7 mouse cellular contexts compared by ENCODE assay signal in genomic region chr9:21320619-21321512, GRCm38 (mm10). TPM values are rescaled to one million over a fixed set of nuclear protein-coding genes. Genes with fewer than 3 reads are reported as not detected.
DNase-seq lines count a peak whose midpoint lies in the region; ATAC-seq and TF ChIP-seq lines count a peak whose summit lies in the region.

Slc44a2 (plus strand) TSS chr9:21320698.

- under 1% methylated on average over 46 of the region's 52 CpGs for WGBS in embryonic facial prominence, embryonic 11.5 days
- WGBS in limb, embryonic 11.5 days: 1% methylated on average over 52 of the region's 52 CpGs
- WGBS in midbrain, embryonic 13.5 days: under 1% methylated on average over 52 of the region's 52 CpGs
- WGBS in small intestine, adult 2 months: 3% methylated on average over 52 of the region's 52 CpGs

- no peak within 1 kb of the TSS; the same call in 1 of the 2 replicates for H3K27ac ChIP-seq in embryonic facial prominence, embryonic 11.5 days (replicated peaks; ENCODE audit: low read depth, low read length)
- H3K27ac ChIP-seq in limb, embryonic 11.5 days (replicated peaks; ENCODE audit: low read depth, low read length): no peak within 1 kb of the TSS
- H3K27ac ChIP-seq in midbrain, embryonic 13.5 days: peak within 1 kb of the TSS; percentile 61
- H3K27ac ChIP-seq in small intestine, adult 2 months (ENCODE audit: insufficient read depth, low read depth, low read length): peak within 1 kb of the TSS; percentile 50

- H3K4me3 ChIP-seq in embryonic facial prominence, embryonic 11.5 days (ENCODE audit: low read depth, low read length): peak within 1 kb of the TSS; percentile 75
- peak within 1 kb of the TSS; percentile 76 for H3K4me3 ChIP-seq in limb, embryonic 11.5 days (ENCODE audit: low read depth, low read length)
- H3K4me3 ChIP-seq in midbrain, embryonic 13.5 days (replicated peaks): peak within 1 kb of the TSS; percentile 78
- peak within 1 kb of the TSS; percentile 77 for H3K4me3 ChIP-seq in small intestine, adult 2 months (ENCODE audit: low read depth, low read length)

- ATAC-seq in embryonic facial prominence, embryonic 11.5 days (replicated peaks; ENCODE audit: insufficient number of reproducible peaks, low FRiP score, low TSS enrichment, low read depth): peak; percentile 86
- peak; percentile 93 for ATAC-seq in limb, embryonic 11.5 days (ENCODE audit: insufficient number of reproducible peaks, low FRiP score, low TSS enrichment, low read depth)
- peak; percentile 93 for ATAC-seq in midbrain, embryonic 13.5 days

- no peaks in the 10 kb centered on the region for H3K27me3 ChIP-seq in embryonic facial prominence, embryonic 11.5 days (ENCODE audit: control insufficient read depth, insufficient read depth, low read length)
- H3K27me3 ChIP-seq in limb, embryonic 11.5 days (ENCODE audit: control insufficient read depth, insufficient read depth, low read length): no peaks in the 10 kb centered on the region
- H3K27me3 ChIP-seq in midbrain, embryonic 13.5 days: no peaks in the 10 kb centered on the region
- no peaks in the 10 kb centered on the region for H3K27me3 ChIP-seq in small intestine, adult 2 months (ENCODE audit: control insufficient read depth, insufficient read depth, low read length)

- peak; percentile 91 for DNase-seq in adrenal gland, postnatal 25 days
- peak; percentile 94 for DNase-seq in embryonic facial prominence, embryonic 11.5 days (ENCODE audit: low spot score)
- DNase-seq in heart, adult 11 months: peak; percentile 98
- peak; percentile 90 for DNase-seq in kidney, adult 18-20 months
- DNase-seq in limb, embryonic 11.5 days (ENCODE audit: low spot score): peak; percentile 95

- H3K4me2 ChIP-seq in embryonic facial prominence, embryonic 11.5 days (ENCODE audit: low read depth, low read length): peak within 1 kb of the TSS; percentile 75
- H3K4me2 ChIP-seq in limb, embryonic 11.5 days (ENCODE audit: low read depth, severe bottlenecking): peak within 1 kb of the TSS; percentile 61
- peak within 1 kb of the TSS; percentile 93 for H3K4me2 ChIP-seq in midbrain, embryonic 13.5 days (replicated peaks)

- peak within 1 kb of the TSS; percentile 86 for H3K9ac ChIP-seq in embryonic facial prominence, embryonic 11.5 days (replicated peaks; ENCODE audit: low read length)
- H3K9ac ChIP-seq in limb, embryonic 11.5 days (ENCODE audit: low read length): peak within 1 kb of the TSS; percentile 76
- peak within 1 kb of the TSS; percentile 80 for H3K9ac ChIP-seq in midbrain, embryonic 13.5 days (replicated peaks)

- H3K9me3 ChIP-seq in embryonic facial prominence, embryonic 11.5 days (replicated peaks; ENCODE audit: control insufficient read depth, low read length): no peaks in the 10 kb centered on the region
- H3K9me3 ChIP-seq in limb, embryonic 11.5 days (ENCODE audit: control insufficient read depth, low read length): no peaks in the 10 kb centered on the region
- no peaks in the 10 kb centered on the region for H3K9me3 ChIP-seq in midbrain, embryonic 13.5 days

- H3K4me1 ChIP-seq in embryonic facial prominence, embryonic 11.5 days (ENCODE audit: control insufficient read depth, insufficient read depth, low read length): no peaks in the 10 kb centered on the region; the same call in 1 of the 2 replicates
- H3K4me1 ChIP-seq in limb, embryonic 11.5 days (ENCODE audit: control insufficient read depth, insufficient read depth, low read length): peaks cover 10% of the 10 kb centered on the region
- peaks cover 24% of the 10 kb centered on the region for H3K4me1 ChIP-seq in midbrain, embryonic 13.5 days (replicated peaks)
- H3K4me1 ChIP-seq in small intestine, adult 2 months (ENCODE audit: control insufficient read depth, insufficient read depth, insufficient read length, low read length): peaks cover 2% of the 10 kb centered on the region; the same call in 1 of the 2 replicates

- no peak for TF ChIP-seq CTCF in small intestine, adult 2 months (IDR thresholded peaks at IDR 0.05; ENCODE audit: extremely low read depth, insufficient read length, insufficient replicate concordance, low read depth, low read length)

- TF ChIP-seq POLR2A in small intestine, adult 2 months (IDR thresholded peaks at IDR 0.05; ENCODE audit: low read depth, low read length): no peak

- H3K36me3 ChIP-seq in embryonic facial prominence, embryonic 11.5 days (replicated peaks; ENCODE audit: control insufficient read depth, insufficient read depth, low read depth, low read length): no peaks in the 10 kb centered on the region
- H3K36me3 ChIP-seq in limb, embryonic 11.5 days (ENCODE audit: control insufficient read depth, insufficient read depth, low read length): no peaks in the 10 kb centered on the region
- H3K36me3 ChIP-seq in midbrain, embryonic 13.5 days: 0 out of 2 replicates have a peak, but pooled peaks cover 3% of the 10 kb centered on the region
- no peaks in the 10 kb centered on the region for H3K36me3 ChIP-seq in small intestine, adult 2 months (ENCODE audit: control insufficient read depth, insufficient read depth, low read length)

RNA-seq across cellular contexts. Expression of gene Slc44a2, which starts in this region (rescaled TPM):
- 31.8 and 46.3 TPM in 2 replicates for total RNA-seq in adrenal gland, postnatal 25 days (2021)
- polyA plus RNA-seq in embryonic facial prominence, embryonic 11.5 days (2014; fragmentation: Nextera tagmentation; extraction: Ambion mirVana): 86.0 and 89.8 TPM in 2 replicates
- polyA plus RNA-seq in limb, embryonic 11.5 days (2014; fragmentation: Nextera tagmentation; extraction: Ambion mirVana): 79.9 and 84.5 TPM in 2 replicates
- 61.6 and 63.1 TPM in 2 replicates for polyA plus RNA-seq in midbrain, embryonic 13.5 days (2015; fragmentation: Nextera tagmentation; extraction: Ambion mirVana)
- polyA plus RNA-seq in small intestine, adult 2 months (2012; rRNA removed): 11.9 and 12.7 TPM in 2 replicates

Comparison
In these comparisons a context has a peak if more than half of its experiments do, and no peak if none do; other contexts are left out.
1. H3K27ac ChIP-seq: peak in midbrain, embryonic 13.5 days (single experiment) and small intestine, adult 2 months (single experiment); none in embryonic facial prominence, embryonic 11.5 days (single experiment) and limb, embryonic 11.5 days (single experiment).
2. Peak in every context shown above with its lines, with median percentiles within 50 percentile points of each other: DNase-seq, ATAC-seq, H3K4me2 ChIP-seq, H3K4me3 ChIP-seq and H3K9ac ChIP-seq.